Mouse (Mus musculus): ENCODE results near the gene Ttll1. TPM values are rescaled to one million over a fixed set of nuclear protein-coding genes. Genes with fewer than 3 reads are reported as not detected.
"Not testable (repeated sequence)": the region's sequence is repeated elsewhere in the genome, so short reads cannot be mapped to it uniquely, and the experiment has no call there.

Ttll1 gene
- total RNA-seq, 2 experiments from 2014 or later: 45.5 to 54.9 TPM

DNA sequence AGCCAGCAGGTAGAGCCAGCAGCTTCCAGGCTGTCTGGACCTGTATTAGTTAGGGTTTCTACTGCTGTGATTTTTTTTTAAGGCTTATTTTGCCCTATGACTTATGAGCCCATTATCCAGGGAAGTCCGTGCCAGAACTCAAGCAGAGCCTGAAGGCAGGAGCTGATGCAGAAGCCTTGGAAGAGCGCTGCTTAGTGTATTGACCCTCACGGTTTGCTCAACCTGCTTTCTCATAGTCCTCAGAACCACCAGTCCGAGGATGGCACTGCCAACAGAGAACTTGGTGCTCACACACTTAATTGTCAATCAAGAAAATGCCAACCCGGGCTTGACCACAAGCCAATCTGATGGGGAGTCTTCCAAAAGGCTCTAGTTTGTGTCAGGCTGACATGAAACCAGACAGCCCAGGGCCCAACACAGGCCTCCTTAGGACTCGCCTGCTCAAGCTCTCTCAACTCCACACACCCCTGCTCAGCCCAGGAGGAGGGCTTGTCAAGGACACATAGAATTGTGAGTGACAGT is 10.2 kb upstream of the Ttll1 start:
- H3K27ac ChIP-seq: no peak overlapping the region
- no peak overlapping the region for H3K4me3 ChIP-seq
- DNase-seq (ENCODE audit: extremely low spot score in 1 of 2, low spot score in 2 of 2): no peak
- intact Hi-C loops (cut with DNase I): no loop called here
- TF ChIP-seq CTCF (IDR thresholded peaks at IDR 0.05): no peak

DNA sequence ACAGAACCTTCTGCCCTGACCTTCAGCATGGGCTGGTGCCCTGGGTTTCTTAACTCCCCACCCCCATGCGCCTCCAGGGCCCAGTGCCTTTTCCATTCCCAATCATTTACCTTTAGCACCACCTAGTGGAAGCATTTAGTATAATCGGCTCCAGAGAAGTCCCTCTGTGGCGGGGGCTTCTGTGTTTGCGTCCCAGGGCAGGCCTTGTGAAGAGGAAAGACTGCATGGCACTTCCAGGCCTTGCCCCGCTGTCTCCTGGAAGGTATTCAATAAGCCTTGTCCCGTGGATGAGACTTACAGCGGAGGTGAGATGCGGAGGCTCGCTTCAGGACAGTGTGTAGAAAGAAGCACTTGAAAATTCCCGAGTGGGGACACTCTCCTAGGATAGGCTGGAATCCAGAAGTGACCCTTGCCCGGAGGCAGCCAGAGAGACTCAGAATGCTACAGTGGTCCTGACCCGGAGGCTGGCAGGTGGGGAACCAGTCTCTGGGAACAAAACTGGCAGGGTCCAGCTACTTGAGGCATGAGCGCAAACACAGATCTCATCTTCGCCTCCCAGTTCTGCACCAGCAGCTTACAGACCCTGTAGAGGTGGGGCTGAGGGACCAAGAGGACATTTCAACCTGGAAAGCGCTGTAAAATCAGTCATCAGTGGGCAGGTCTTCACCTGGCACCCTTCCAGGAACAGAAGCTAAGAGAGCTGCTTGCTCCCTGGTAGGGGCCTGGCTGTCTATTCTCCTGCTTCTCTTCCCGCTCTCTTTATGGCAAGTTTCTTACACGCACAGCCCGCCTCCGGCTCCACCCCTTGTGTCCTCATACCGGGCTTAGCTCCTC is 7.7 kb upstream of the Ttll1 start:
- peak; percentile 38 to 45 for DNase-seq (ENCODE audit: extremely low spot score in 1 of 2, low spot score in 2 of 2)
- peak; percentile 83 for TF ChIP-seq CTCF (IDR thresholded peaks at IDR 0.05)
- Histone ChIP-seq H3K4me3 (no peak overlapping the region), H3K27ac (no peak overlapping the region)
- intact Hi-C loops (cut with DNase I): loop anchor here (1.0 to 10.0 kb wide), 4 partner anchors 136 to 714 kb away; no protein-coding TSS in a partner anchor

DNA sequence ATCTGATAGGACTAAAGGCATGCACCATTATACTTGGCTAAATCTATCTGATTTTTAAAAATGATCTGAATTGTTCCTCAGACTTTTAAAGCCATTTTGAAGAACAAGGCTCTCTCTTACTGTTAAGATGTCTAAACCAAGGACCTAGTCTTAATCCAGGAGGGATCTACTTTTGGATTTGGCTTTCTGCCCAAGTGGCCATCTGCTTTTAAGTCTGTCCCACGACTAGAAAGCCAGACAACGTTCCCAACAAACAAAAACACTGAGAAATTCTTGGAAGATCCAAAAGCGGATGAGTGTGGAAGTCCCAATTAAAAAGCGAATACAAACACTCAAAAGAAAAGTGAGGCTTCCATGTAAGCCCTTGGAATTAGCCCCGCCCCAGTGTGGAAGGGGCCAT is 4.3 kb upstream of the Ttll1 start:
- no peak for DNase-seq (ENCODE audit: extremely low spot score in 1 of 2, low spot score in 2 of 2)
- intact Hi-C loops (cut with DNase I): loop anchor here (5.0 to 10.0 kb wide), 3 partner anchors 133 to 710 kb away; no protein-coding TSS in a partner anchor
- Histone ChIP-seq H3K4me3 (no peak overlapping the region), H3K27ac (no peak overlapping the region)
- no peak for TF ChIP-seq CTCF (IDR thresholded peaks at IDR 0.05)

DNA sequence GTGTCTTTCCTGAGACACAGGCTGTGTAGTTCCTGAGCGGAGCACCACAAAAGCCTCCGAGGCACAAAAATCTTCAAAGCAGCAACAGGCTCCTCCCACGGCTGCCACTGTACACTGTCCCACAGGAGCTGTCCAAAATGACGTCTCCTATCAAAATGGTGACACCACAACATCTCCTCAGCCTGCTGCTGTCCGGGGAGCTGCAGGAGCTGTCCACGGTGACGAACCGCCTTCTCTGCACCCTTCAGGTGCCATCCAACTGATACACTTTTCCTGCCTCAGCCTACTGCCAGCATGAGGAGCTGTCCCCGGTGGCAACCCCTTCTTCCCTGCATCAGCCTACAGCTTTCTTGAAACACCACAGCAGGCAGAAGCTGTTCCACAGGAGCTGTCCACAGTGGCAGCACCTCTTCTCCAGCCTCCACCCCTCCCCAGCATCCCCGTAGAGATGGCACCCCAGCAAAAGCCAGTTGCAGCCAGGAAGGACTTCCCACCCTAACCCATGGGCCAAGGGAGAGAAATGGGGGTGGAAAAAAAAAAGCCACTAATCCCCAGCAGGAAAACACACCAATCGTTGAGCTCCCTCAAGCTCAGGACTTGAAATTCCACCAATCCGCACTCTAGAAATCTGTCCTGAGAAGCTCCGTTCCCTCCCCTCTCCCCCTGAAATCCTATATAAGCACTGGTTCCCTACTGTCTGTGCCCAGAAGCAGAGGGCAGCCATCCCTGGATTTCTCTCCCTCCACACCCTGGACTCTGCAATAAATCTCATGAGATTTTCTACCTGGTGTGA is 2.0 kb upstream of the Ttll1 start:
- Histone ChIP-seq H3K27ac (no peak overlapping the region), H3K4me3 (no peak overlapping the region)
- TF ChIP-seq CTCF (IDR thresholded peaks at IDR 0.05): no peak
- intact Hi-C loops (cut with DNase I): loop anchor here (10.0 kb wide), 1 partner anchor 708 kb away; no protein-coding TSS in a partner anchor
- no peak for DNase-seq (ENCODE audit: extremely low spot score in 1 of 2, low spot score in 2 of 2)

DNA sequence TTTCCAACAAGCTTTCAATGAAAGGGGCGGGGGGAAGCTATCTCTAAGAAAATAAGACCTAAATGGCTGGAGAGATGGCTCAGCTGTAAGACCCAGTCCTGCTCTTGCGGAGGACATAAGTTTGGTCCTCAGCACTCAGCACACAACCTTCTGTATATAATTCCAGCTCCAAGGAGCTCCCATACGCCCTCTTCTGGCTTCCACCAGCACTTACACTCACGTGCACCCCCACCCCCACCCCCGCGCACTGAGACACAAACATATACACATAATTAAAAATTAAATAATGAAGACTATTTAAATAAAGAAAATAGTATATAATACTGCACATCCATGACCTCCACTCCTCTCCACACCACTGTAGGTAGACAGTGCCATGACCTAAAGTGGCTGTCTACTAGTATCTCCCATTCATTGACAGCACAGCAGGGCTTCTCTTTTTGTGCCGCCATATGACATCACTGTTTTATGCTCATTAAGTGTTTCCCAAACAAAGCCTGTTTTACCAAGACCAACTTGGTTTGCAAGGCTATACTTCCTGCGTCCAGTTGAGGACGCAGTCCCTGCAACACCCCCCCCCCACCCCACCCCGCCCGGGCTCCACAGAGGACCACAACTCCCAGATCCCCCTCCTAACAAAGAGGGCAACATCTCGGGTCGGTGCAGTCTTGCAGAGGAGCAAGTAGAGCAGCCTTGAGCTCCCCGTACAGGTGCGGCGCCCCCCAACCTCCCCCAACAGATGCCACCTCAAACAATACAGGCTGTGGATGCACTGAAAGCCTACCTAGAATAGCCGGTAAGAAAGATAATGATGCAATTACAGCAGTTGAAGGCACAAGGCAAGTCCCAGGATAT is 516 bp downstream of the Ttll1 start:
- intact Hi-C loops (cut with DNase I): loop anchor here (10.0 kb wide), 1 partner anchor 705 kb away; no protein-coding TSS in a partner anchor
- DNase-seq (ENCODE audit: extremely low spot score in 1 of 2, low spot score in 2 of 2): no peak
- H3K4me3 ChIP-seq: peak overlapping the region; percentile 53
- peak; percentile 29 for TF ChIP-seq CTCF (IDR thresholded peaks at IDR 0.05)
- peak overlapping the region; percentile 38 for H3K27ac ChIP-seq

DNA sequence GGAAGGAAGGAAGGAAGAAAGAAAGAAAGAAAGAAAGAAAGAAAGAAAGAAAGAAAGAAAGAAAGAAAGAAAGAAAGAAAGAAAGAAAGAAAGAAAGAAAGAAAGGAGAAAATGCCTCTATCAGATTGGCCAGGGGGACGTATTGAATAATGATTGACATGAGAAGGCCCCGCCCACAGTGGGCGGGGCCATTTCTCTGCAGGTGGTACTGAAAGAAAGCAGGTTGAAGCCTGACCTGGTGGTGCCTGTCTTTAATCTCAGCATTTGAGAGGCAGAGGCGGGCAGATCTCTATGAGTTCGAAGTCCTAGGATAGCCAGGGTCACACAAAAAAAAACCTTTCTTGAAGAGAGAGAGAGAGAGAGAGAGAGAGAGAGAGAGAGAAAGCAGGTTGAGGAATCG is 9.2 kb downstream of the Ttll1 start:
- H3K4me3 ChIP-seq; DNase-seq (ENCODE audit: extremely low spot score in 1 of 2, low spot score in 2 of 2); intact Hi-C loops (cut with DNase I); H3K27ac ChIP-seq: not testable (repeated sequence)

DNA sequence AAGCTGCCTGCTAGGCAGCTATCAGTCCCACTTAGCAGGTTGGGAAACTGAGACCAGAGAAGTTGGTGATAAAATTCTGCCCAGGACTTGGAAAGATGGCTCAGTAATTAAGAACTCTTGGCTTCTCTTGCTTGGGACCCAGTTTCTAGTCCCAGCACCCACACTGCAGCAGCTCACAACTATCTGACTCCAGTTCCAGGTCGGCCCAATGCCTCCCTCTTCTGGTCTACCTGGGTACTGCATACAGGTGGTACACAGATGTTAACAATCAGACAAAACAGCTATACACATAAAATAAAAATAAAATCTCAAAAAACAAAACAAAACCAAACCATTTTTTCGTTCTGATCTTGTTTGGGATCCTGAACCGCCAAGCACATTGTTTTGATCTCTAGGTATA is 10.3 kb downstream of the Ttll1 start:
- TF ChIP-seq CTCF (IDR thresholded peaks at IDR 0.05): peak; percentile 61
- no peak for DNase-seq (ENCODE audit: extremely low spot score in 1 of 2, low spot score in 2 of 2)
- H3K27ac ChIP-seq: no peak overlapping the region
- H3K4me3 ChIP-seq: no peak overlapping the region
- intact Hi-C loops (cut with DNase I): no loop called here

DNA sequence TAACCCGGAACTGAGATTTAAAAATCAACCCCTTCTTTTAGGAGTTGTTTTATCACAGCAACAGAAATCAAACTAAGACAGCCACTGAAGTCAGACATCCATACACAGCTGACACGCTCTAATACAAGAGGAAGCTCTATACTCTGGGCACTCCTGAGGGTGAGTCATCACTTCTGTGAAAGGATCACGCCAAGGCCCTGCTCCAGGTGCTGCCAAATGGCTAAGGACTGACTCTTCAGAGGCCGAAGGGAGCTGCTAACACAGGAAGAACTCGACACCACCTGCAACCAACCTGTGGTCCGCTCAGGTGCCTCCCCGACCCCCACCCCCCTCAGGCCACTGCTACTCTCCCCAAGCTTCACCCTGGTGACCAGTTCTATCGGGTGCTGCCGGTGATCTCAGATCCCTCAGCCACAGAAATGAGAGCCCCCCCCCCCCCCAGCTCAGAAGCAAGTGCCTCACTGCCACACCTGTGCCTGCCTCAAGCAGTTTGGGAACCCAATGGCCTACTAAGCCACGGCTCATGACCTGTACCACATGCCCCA is 11.4 kb downstream of the Ttll1 start:
- H3K27ac ChIP-seq: no peak overlapping the region
- no peak overlapping the region for H3K4me3 ChIP-seq
- intact Hi-C loops (cut with DNase I): no loop called here
- TF ChIP-seq CTCF (IDR thresholded peaks at IDR 0.05): no peak
- no peak for DNase-seq (ENCODE audit: extremely low spot score in 1 of 2, low spot score in 2 of 2)

DNA sequence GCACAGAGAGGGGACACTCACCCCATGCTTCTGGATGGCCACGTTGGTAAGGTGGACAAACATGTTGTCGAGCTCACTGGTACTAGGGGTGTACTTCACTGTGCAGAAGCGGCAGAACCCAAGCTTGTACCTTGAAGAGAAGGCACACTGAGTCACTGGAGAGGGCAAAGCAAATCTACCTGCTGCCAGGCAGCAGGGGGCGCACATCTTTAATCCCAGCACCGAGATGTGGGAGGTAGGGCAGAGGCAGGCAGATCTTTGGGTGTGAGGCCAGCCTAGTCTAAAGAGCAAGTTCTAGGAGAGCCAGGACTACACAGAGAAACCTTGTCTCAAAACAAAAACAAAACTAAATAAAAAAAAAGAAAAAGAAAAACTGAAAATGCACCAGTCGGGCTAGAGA is 13.4 kb downstream of the Ttll1 start:
- H3K4me3 ChIP-seq: no peak overlapping the region

DNA sequence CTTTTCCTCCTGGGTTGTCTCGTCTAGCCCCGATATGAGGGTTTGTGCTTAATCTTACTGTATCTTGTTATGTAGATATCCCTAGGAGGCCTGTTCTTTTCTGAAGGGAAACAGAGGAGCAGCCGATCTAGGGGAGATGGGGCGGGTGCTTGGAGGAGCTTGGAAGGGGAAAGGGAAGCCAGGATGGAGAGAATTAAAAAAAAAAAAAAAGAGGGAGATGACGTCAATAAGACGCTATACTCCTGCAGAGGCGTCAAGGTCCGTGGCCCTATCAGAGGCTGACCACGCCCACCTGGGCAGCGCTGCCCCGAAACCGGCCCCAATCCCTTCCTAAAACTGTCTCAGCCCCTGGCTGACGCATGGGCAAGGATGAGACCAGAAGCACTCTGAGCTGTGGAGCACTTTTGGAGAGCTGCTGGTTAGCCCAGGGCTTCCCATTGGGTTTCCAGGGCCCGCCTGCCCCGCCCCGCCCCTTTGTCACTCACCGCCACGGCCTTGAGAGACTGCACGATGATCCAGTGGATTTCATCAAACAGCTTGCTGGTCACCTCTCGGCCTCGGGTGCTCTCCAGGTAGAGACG is 14.8 kb downstream of the Ttll1 start:
- H3K27ac ChIP-seq: no peak overlapping the region
- intact Hi-C loops (cut with DNase I): no loop called here
- no peak overlapping the region for H3K4me3 ChIP-seq
- DNase-seq (ENCODE audit: extremely low spot score in 1 of 2, low spot score in 2 of 2): no peak
- no peak for TF ChIP-seq CTCF (IDR thresholded peaks at IDR 0.05)

More for the DNA sequence above, 13.4 kb downstream of the Ttll1 start:
- TF ChIP-seq CTCF (IDR thresholded peaks at IDR 0.05): peak; percentile 29
- no peak for DNase-seq (ENCODE audit: extremely low spot score in 1 of 2, low spot score in 2 of 2)
- intact Hi-C loops (cut with DNase I): no loop called here
- H3K27ac ChIP-seq: no peak overlapping the region

DNA sequence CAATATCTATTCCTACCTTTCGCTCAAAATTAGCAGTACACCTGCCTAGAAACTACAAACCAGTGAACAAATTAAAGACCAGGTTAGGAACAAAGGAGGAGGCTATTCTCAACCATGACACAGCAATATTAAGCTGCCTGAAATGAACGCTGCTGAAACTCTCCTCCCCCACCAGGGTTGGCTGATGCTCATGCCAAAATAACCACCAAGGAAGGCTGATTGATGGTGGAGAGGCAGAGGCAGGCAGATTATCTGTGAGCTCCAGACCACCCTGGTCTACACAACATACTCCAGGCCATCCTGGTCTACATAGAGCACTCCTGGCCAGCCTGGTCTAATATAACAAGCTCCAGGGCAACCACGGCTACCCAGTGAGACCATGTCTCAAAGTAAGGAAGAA is 15.5 kb downstream of the Ttll1 start:
- no peak for DNase-seq (ENCODE audit: extremely low spot score in 1 of 2, low spot score in 2 of 2)
- Histone ChIP-seq H3K27ac (no peak overlapping the region), H3K4me3 (no peak overlapping the region)
- intact Hi-C loops (cut with DNase I): no loop called here
- no peak for TF ChIP-seq CTCF (IDR thresholded peaks at IDR 0.05)
